Mouse (Mus musculus): ENCODE results near the gene Cebpg.

The Cebpg gene

DNA sequence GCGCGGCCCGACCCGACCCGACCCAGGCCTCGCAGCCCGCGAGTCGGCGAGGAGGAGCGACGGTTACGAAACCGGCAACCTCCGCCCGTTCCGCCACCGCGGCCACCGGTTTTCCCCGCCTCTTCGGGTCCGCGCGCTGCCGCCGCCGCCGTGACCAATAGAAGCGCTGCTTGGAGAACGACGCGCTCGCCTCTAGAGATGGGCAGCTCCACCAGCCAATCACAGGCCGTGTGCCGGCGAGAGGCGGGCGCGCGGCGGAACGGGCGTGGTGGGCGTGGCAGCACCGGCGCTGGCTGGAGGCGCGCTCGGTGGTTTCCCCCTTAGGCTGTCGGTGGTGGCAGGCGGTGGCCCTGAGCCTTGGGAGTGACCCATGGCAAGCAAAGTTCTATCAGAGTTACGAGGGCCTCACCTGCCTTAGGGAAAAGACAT lies at the start of gene Cebpg:
Cebpg (minus strand) TSS at position 138 of the 429 bp plus-strand sequence.
- DNase-seq (ENCODE audit: low spot score in 2 of 2) = peak; percentile 98 to 99

DNA sequence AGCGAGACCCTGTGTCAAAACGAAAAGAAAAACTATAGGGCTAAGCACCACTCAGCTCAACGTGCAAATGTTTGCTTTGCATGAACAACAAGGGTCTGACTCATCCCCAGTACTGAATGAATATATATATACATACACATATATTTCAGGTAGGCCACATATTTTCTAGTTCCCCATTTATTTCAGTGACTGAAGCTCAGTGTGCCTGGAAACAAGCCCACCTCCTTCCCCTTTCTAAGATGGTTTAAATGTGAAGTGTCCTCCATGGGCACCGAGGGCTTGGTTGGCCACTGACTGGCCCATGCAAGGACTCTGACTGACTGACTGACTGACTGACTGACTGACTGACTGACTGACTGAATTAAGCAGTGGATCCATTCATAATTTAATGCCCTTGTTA lies 43.2 kb upstream of the Cebpg start:
- no peak for DNase-seq (ENCODE audit: low spot score in 2 of 2)

DNA sequence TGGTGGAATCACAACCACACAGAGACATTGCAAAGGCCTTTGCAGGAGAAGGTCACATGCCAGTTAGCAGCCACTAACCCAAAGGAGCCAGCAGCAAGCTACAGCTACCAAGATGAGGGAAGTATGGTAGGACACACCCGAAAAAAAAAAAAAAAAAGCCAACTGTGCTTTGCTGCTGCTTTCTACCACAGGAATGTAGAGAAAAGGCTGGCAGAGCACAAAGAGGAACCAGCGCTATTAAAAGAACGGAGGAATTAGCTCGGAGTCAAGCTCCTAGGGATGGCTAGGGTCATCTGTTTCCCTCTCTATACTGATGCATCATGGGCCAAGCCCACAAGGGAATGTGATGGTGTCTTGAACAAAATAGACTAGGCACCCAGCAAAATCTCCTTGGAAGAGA lies 42.4 kb upstream of the Cebpg start:
- no peak for DNase-seq (ENCODE audit: low spot score in 2 of 2)

DNA sequence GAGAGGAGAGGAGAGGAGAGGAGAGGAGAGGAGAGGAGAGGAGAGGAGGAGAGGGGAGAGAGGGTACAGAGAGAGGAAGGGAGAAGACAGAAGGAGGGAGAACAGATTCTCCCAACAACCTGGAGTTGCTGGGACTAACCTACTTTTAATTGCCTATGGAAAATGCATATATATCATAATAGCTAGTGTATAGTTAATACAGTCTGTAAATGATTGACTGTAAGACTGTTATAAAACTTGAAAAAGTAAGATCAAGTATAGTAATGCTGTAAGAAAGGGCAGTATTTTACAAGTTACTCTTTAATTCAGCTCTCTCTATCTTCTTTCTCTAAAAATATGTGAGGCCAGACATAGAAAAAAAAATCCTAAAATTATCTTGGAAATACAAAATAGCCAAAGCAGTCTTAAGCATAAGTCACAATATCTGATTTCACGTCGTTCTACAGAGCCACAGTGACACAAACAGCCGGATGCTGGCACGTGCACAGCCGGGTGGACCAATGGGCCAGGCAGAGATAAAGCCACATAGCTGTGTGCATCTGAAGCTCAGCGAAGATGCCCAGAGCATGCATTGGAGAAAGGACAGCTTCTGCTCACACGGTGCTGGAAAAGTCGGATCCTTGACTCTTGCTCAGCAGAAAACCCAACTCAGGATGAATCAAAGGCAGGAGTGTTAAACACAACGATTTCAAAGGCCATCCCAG lies 38.8 kb upstream of the Cebpg start:
- DNase-seq (ENCODE audit: low spot score in 2 of 2) = no peak

DNA sequence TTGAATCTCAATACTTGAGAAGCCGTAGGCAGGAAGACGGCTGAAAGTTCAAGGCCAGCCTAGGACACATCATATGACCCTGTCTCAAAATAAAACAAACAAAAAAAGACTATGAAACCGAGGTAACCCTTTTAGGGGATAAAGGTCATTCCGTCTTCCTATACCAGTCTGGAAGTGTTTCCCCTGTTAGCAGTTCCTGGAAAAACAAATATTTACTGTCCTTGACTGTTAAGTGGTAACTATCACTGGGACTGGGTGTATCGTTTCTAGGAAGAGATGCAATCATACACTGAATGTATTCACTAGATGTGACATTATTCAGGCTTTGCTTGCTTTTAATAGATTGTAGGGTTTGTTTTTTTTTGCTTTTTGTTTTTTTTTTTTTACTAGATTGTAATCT lies 34.2 kb upstream of the Cebpg start:
- DNase-seq (ENCODE audit: low spot score in 2 of 2) = no peak

DNA sequence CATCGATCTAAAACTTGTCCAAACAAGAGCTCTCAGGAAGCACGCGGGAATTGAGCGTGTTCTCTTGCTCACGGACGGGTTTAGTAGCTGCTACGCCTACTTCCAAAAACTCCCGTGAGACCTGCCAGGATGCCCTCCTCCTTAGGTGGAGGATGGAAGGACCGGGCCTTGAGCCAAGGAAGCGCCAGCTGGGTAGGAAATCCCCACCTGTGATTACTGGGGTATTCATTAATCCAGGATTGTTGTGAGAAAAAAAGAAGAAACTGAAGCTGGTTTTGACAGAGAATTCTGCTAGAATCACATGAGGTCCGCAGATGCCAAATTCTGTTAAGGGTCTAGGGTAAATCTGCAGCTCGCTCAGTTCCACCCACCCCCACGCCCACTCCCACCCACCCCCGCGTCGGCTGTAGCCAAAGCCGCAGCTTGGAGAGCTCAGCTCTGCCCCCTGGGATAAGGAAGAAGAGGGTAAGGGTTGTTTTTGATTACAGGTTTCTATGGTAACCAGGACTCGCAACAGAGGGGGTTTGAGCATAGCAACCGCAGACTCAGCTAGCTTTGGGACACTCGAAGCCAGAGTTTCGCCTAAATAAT lies 30.0 kb upstream of the Cebpg start:
- DNase-seq (ENCODE audit: low spot score in 2 of 2) = no peak

DNA sequence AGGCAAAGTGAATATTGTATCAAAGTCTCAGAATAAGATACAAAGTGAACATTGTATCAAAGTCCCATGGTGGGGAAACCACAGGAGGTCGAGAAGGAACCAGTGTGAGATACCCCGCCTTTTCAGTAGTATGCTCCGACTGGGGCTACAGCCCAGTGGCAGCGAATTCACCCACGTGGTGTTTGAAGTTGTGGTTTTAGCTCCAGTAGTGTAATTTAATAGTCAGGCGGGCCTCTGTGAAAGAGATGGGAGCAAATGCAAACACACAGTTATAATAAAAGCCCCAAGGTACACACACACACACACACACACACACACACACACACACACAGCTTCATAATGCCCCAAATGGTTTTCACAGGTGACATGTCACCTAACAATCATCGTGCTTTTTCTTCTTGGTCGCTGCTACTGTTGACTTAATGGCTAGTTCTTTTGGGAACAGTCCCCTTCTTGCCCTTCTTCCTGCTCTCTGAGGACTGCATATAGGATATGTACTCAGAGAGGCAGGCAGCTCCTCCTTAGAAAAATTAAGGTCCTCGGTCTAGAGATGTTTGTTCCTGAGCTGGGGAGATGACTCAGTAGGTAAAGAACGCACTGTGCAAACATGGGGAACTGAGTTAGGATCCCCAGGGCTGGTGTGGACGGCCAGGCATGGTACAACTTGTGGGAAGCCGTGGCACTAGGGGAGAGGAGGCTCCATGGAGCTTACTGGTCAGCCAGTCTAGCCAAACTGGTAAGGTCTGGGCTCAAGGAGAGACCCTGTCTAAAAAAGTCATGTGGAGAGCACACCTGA lies 28.4 kb upstream of the Cebpg start:
- no peak for DNase-seq (ENCODE audit: low spot score in 2 of 2)

DNA sequence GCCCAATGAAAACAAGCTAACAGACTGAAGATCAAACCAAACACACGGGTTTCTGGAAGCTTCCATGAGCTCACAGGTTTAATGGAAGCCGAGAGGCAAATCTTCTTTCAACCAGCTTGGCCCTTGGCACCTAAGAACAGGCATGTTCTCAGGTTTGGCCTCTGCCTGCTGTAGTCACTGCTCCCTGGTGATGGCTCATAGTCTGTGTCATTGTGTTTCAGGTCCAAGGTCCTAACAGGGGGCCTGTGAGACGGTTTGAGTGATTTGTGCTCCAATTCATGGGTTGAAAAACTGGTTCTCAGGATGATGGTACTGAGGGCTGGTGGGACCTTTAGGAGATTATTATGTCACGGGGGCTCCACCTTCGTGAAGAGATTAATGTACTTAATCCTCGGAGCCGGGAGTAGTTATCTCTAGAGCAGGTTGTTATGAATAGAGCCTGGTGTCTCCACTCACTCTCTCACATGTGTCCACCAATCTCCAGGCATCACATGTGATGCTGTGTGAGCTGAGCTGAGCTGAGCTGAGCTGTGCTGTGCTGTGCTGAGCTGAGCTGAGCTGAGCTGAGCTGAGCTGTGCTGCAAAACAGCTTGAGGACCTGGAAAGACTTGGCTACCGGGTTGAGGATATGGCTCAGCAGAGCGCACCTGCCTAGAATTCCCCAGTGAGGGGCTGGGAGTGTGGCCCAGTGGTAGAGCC lies 25.2 kb upstream of the Cebpg start:
- DNase-seq (ENCODE audit: low spot score in 2 of 2) = no peak

DNA sequence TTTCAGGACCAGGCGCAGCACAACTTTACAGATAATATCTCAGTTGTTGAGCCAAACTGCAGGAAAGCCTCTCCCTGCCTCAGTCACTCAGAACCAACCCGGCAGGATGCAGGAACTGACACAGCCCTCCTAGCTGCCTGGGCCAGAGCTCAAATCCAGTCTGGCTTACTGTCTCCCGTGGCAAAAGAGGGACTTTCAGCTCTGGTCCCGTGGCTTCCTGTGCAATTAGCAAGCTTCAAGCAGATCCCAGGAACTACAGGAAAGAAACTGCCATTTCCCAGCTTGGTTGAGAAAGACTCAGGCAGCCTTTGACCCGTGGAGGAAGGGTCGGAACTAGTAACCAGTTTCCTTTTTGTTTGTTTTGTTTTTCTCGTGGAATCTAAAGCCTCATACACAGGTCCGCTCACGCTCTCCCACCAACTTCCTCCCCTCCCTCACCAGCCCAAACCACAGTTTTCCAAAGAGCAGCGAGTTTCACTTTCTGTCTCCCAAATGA lies 24.5 kb upstream of the Cebpg start:
- no peak for DNase-seq (ENCODE audit: low spot score in 2 of 2)

DNA sequence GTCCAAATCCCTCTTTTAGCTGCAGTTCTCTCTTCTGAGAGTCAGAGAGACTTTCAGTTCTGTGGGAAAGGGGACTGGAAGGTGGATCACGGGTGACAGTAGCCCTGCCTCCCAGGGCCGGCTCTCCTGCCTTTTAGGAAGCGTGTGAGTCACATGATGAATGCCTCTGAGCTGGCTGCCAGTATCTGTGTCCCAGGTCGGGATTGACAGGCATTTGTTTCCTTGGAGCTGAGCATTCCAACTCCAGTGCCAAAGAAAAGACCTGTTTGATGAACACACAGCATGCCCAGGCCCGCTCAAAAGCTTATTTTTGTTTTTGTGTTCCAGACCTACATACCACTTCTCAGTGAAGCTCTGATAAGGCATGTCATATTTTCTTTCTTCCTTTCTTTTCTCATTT lies 20.3 kb upstream of the Cebpg start:
- no peak for DNase-seq (ENCODE audit: low spot score in 2 of 2)

DNA sequence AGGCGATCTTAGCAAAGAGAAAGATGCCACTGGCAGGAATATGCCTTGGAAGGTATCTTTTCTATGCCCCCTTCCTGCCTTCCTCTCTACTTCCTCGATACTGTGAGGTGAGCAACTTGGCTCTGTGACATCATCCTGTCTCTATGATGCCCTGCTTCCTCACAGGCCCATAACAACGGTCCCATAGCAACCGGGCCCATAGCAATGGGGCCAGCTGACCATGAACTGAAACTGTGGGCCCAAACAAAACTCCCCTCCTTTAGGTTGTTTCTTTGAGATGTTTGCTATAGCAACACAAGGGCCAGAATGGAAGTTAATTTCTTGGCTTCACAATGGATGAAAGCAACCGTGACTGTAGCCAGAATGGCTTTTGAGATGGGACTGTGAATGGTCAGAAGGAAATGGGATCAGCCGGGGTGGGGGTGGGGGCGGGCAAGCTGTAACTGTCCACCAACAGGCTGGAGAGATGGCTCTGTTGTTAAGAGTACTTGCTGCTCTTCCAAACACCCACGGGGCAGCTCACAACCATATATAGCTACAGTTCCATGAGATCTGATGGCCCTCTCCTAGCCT lies 10.4 kb upstream of the Cebpg start:
- no peak for DNase-seq (ENCODE audit: low spot score in 2 of 2)

DNA sequence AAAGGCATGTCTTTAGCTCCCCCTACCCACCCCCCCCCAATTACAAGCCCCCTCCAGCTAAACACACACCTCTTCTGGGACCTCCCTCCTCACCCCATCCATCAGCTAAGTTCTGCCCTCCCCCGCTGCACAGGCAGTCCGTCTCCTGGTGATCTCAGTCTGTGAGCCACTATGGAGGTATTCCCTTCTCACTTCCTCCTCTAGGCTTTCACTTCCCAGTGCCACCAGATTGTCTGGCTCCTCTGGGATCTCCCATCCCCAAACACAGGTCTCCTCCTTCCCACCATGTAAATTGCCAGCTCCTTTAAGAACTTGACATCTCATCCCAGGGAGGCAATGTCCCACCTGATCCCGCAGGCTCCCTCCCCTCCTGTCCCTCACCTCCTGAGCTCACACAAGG lies 9.6 kb upstream of the Cebpg start:
- no peak for DNase-seq (ENCODE audit: low spot score in 2 of 2)

DNA sequence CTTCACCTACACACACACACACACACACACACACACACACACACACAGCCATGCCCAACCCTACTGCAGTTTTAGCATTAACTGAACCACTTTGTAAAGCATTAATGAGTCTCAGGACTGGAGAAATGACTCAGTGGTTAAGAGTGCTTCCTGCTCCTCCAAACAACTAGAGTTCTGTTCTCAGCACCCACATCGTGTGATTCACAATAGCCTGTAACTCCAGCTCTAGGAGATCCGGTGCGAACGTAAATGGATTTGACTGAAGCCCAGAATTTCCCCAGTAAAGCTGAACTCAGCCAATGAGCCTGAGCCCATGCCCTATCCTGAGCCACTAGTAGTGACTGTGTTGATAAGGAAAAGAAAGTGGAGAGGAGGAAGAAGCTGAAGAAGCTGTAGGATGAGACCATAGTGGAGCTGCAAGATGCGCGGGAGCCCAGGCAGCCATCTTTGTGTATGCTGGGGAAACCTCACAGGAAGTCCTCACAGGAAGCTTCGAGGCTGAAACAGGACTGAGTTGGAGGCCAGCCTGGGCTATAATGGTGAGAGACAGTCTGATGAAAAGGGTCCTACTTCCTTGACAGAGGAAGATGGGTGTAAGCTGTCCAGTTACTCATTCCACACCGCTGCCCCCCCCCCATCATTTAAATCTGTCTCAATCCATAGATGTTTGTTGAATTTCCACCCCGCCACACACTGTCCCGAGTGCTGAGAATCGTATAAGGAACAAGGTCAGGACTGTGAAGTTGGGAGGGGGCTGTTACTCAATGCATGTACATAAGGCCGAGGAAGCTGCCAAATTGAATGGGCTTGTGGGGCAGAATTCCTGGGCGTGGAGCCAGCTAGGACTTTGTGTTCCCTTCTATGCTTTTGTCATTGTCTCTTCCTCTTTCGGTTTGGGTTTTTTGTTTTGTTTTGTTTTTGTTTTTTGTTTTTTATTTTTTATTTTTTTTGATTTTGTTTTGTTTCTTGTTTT lies 8.2 kb upstream of the Cebpg start:
- DNase-seq (ENCODE audit: low spot score in 2 of 2) = no peak

DNA sequence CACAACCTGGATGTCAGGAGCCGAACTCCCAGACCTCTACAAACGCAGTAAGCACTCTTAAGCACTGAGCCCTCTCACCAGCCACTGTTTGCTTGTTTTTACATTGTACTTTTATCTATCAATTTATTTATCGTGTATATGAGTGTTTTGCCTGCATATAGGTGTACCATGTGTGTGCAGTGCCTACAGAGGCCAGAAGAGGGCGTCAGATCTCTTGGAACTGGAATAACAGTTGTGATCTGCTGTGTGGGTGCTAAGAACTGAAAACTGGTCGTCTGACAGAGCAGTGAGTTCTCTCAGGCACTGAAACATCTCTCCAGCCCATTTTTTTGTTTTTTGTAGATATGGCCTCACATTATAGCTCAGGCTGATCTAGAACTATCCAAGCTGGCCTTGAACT lies 3.1 kb upstream of the Cebpg start:
- no peak for DNase-seq (ENCODE audit: low spot score in 2 of 2)

DNA sequence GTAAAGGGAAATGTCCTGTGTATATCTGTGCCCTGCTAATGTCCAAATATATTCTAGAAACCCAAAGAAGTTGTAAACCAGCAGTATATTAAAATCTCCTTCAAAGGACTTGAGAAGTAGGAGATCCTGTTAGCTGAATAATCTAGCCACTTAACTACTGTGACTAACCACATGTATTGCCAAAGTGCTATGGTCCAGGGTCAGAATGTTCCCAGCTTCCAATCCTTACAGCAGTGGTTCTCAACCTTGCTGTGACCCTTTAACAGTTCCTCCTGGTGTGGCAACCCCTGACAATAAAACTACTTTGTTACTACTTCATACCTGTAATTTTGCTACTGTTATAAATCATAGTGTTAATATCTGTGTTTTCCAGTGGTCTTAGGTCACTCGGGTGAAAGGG lies 2.0 kb upstream of the Cebpg start:
- no peak for DNase-seq (ENCODE audit: low spot score in 2 of 2)

DNA sequence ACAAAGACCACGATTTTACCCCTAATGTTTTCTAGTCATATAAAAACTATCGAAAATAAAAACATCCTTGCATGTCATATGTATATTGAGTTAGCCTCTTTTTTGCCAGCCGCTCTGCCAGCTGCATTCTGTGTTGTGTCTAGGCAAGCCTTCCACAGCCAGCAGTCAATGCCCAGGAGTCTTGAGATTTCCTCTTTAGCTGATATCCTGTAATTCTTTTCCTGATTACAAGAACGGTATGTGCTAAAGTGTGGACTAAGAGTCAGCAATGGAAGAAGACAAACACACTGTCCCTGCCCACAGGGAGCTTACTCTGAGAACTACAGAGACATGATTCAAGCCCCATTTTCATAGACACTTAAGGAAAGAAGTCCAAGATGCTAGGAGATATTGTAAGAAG lies 1.2 kb upstream of the Cebpg start:
- no peak for DNase-seq (ENCODE audit: low spot score in 2 of 2)

DNA sequence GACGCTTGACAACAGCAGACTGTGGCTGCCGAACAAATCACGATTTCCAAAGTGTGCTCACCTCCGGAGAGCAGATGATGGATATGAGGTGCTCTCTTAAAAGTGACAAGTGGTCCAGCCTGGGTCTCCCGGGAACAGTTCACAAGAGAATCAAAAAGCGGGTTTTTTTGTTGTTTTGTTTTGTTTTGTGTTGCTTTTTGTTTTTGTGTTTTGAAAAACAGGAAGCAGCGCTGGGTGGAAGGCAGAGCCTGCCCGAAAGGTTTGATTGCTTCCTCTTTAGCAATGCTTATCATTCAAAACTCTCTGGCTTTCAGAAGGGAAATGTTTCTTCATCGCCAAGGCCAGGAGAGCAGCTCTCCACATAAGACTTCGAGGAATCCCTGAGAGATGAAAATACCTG lies 626 bp upstream of the Cebpg start:
- DNase-seq (ENCODE audit: low spot score in 2 of 2) = no peak

DNA sequence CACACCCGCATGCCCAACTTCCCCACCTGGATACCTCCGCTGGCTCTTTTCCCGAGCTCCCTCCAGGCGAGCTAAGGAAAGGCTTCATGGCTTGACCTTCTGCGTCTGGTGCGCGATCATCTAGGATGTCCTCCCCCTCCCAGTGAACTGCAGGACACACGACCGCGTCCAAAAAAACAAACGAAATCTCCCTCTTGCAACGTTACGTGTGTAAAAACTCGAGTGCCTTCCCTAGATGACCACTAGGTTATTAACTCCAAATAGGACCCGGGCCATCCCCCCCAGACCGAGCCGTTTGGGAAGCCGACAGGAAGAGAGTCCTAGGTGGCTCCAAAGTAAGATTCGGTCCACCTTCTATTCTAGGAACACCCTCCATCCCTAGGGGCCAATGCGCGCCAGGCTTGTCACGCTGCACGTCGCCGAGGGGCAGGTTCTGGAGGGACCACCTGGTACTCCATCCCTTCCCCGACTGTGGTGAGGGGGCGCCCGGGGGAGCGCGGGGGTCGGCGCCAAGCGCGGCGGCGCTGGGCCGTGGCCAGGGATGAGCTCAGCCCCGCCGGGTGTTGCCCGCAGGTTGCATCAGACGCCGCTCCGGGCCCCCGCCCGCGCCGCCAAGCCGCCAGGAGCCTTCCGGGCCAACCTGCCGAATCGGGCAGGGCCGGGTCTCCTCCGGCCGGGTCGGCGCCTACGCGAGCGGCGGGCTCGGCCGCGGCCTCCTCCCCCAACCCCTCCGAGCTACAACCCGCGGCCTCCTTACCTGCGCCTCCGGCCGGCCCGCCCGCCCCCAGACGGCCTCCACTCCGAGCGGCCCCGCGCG lies 546 bp downstream of the Cebpg start:
- peak in 1 of 2 experiments; percentile 69 for DNase-seq (ENCODE audit: low spot score in 2 of 2)

DNA sequence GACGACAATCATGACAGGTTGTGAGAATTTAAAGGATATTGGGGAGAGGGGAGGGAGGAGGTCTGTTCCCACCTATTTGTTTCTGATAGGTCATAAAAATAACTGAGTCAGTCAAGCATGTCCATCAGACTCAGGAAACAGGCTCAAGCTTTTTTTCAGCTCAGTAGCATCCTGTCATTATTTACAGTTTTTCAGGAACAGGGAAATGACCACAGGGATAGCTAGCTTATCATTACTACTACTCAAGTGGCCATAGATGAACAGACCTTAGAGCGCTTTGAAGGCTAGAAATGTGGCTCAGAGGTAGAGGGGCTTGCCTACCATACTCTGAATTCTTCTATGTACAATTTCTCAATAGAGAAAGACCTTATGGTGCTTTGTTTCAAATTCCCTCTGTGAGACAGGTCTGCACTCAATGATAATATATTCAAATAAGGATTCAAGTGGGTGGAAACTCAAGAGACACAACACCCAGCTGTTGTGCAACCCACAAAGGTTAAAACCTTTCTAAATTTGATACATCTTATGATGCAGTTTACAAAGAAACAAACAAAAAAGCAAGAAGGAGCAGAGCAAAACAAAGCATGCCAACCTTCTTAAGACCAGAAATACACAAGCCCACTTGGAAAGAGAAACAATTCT lies 1.3 kb downstream of the Cebpg start:
- DNase-seq (ENCODE audit: low spot score in 2 of 2) = no peak
